Mouse (Mus musculus) lung, adult 2 months (tissue): ENCODE results near the gene Gm3755. TPM values are rescaled to one million over a fixed set of nuclear protein-coding genes. Genes with fewer than 3 reads are reported as not detected.
"Not testable (repeated sequence)": the region's sequence is repeated elsewhere in the genome, so short reads cannot be mapped to it uniquely, and the experiment has no call there.

Experiments
- DNase-seq: peaks from one replicate; pipeline ENCODE4 v3.0.0; 2022
- H3K4me1 ChIP-seq: fragments of 200-500 bp; 2 replicates; pipeline ENCODE4 v1.6.1; 2011; ENCODE audit warnings: low read length; ENCODE audit not compliant: control insufficient read depth, insufficient read depth
- H3K4me3 ChIP-seq: fragments of 200-500 bp; replicated peaks from 2 replicates; pipeline ENCODE3; 2011; ENCODE audit warnings: low read depth, mild to moderate bottlenecking, control low read depth, low read length; ENCODE audit errors: extremely low read depth
- WGBS: fragments of 180-500 bp; shearing (Covaris S2); methylation state at CpG from one replicate; pipeline ENCODE4 v1.1.7; 2018; 5-methylcytosine and 5-hydroxymethylcytosine counted together
- polyA plus RNA-seq: library from polyadenylated mRNA; depleted of rRNA; stranded (reverse); fragments of >200 nt; gene quantifications from 2 replicates; pipeline ENCODE4 v1.2.3, GENCODE M21; 2012; rRNA removed

Gm3755 gene
- polyA plus RNA-seq: not detected in 2 replicates

GRCm38 (mm10) chr14:7450817-7451216 is at the start of gene Gm3755:
TSS of gene Gm3755 (minus strand) at chr14:7450917.
- DNase-seq, H3K4me3 ChIP-seq, H3K4me1 ChIP-seq: not testable (repeated sequence)
- no CpG with 5 or more reads among the region's 2 CpGs for WGBS

- 2% methylated on average over 10 of the region's 18 CpGs for WGBS
- not testable (repeated sequence) for H3K4me3 ChIP-seq, H3K4me1 ChIP-seq, DNase-seq
Measured at GRCm38 (mm10) chr14:7488731-7489130, 38.0 kb upstream of the Gm3755 start.

GRCm38 (mm10) chr14:7483662-7484061 is 32.9 kb upstream of the Gm3755 start, which contains the start of gene Gm3752:
TSS of gene Gm3752 (minus strand) at chr14:7483762.
- WGBS: 50% methylated on average over 1 of the region's 3 CpGs
- not testable (repeated sequence) for DNase-seq, H3K4me1 ChIP-seq, H3K4me3 ChIP-seq

- 69% methylated on average over 2 of the region's 2 CpGs for WGBS
- not testable (repeated sequence) for H3K4me1 ChIP-seq, H3K4me3 ChIP-seq, DNase-seq
Measured at GRCm38 (mm10) chr14:7422496-7422895, 28.2 kb downstream of the Gm3755 start.

Other genes starting within 250 kb of the Gm3755 start
- gene Gm3727, start 186.2 kb downstream of the Gm3755 start, polyA plus RNA-seq: not detected in 2 replicates
- 0.08 and 0.13 TPM in 2 replicates for gene Gm3739, start 135.9 kb downstream of the Gm3755 start, polyA plus RNA-seq
- gene Gm5797, start 118.5 kb downstream of the Gm3755 start, polyA plus RNA-seq: not detected in 2 replicates
- gene Gm8374, start 85.8 kb downstream of the Gm3755 start, polyA plus RNA-seq: not detected in 2 replicates
- gene Gm3752, start 32.8 kb upstream of the Gm3755 start, polyA plus RNA-seq: 0.11 and 0.12 TPM in 2 replicates
- gene Gm3558, start 117.6 kb upstream of the Gm3755 start, polyA plus RNA-seq: 0.19 and 0.20 TPM in 2 replicates
- gene Gm10338, start 144.7 kb upstream of the Gm3755 start, polyA plus RNA-seq: not detected in 2 replicates
- gene Gm10128, start 193.1 kb upstream of the Gm3755 start, polyA plus RNA-seq: not detected in 2 replicates